11 mouse cellular contexts compared by ENCODE assay signal in genomic region chr14:48332660-48333059, GRCm38 (mm10).
DNase-seq lines count a peak whose midpoint lies in the region; ATAC-seq and TF ChIP-seq lines count a peak whose summit lies in the region.
"Had no signal": no experiment of that assay in that cellular context is flagged by ENCODE, and none has a peak within 500 bp of the region (broad histone marks: within the 10 kb centered on the region; RNA-seq: fewer than 3 reads in every experiment).

No protein-coding gene starts in this region.

- H3K27me3 ChIP-seq in lung, postnatal 0 days (replicated peaks; ENCODE audit: insufficient read depth, low read length): no peaks in the 10 kb centered on the region
- H3K27me3 ChIP-seq in midbrain, embryonic 11.5 days (ENCODE audit: control insufficient read depth, insufficient read depth, low read length): no peaks in the 10 kb centered on the region
- H3K27me3 ChIP-seq in midbrain, embryonic 16.5 days (ENCODE audit: control insufficient read depth, insufficient read depth, low read depth, low read length): peaks cover 3% of the 10 kb centered on the region; the same call in 1 of the 2 replicates

- no peaks in the 10 kb centered on the region for H3K36me3 ChIP-seq in lung, postnatal 0 days (ENCODE audit: insufficient read depth, low read length)
- no peaks in the 10 kb centered on the region for H3K36me3 ChIP-seq in midbrain, embryonic 11.5 days (ENCODE audit: control insufficient read depth, insufficient read depth, low read length)
- H3K36me3 ChIP-seq in midbrain, embryonic 16.5 days (ENCODE audit: control insufficient read depth, insufficient read depth, low read length): no peaks in the 10 kb centered on the region
- H3K36me3 ChIP-seq: heart, embryonic 15.5 days had no signal

- no peak overlapping the region for H3K27ac ChIP-seq in lung, postnatal 0 days (ENCODE audit: low read length)
- no peak overlapping the region for H3K27ac ChIP-seq in midbrain, embryonic 11.5 days (ENCODE audit: low read depth, low read length)
- no peak overlapping the region for H3K27ac ChIP-seq in midbrain, embryonic 16.5 days (ENCODE audit: low read length)

- no peak overlapping the region for H3K9ac ChIP-seq in lung, postnatal 0 days (replicated peaks; ENCODE audit: low read depth)
- H3K9ac ChIP-seq in midbrain, embryonic 11.5 days (ENCODE audit: low read length): no peak overlapping the region
- no peak overlapping the region for H3K9ac ChIP-seq in midbrain, embryonic 16.5 days (ENCODE audit: low read depth, low read length)
- H3K9ac ChIP-seq: heart, embryonic 15.5 days had no signal

- TF ChIP-seq EP300 in lung, postnatal 0 days (IDR thresholded peaks at IDR 0.05): no peak

- H3K4me2 ChIP-seq in lung, postnatal 0 days (replicated peaks; ENCODE audit: low read depth, low read length): no peak overlapping the region
- H3K4me2 ChIP-seq in midbrain, embryonic 11.5 days: no peak overlapping the region
- no peak overlapping the region for H3K4me2 ChIP-seq in midbrain, embryonic 16.5 days (ENCODE audit: low read length)
- H3K4me2 ChIP-seq: heart, embryonic 15.5 days had no signal

- WGBS in lung, postnatal 0 days: 13% methylated on average over 4 of the region's 4 CpGs
- 81% methylated on average over 4 of the region's 4 CpGs for WGBS in midbrain, embryonic 11.5 days
- WGBS in midbrain, embryonic 16.5 days: 51% methylated on average over 4 of the region's 4 CpGs

- intact Hi-C loops in left cerebral cortex, postnatal 4 days (cut with DNase I): no loop called here
- intact Hi-C loops in left cerebral cortex, postnatal 36 days (cut with DNase I): loop anchor here (5.0 kb wide), 1 partner anchor 45 kb away; no protein-coding TSS in a partner anchor

- no peaks in the 10 kb centered on the region for H3K9me3 ChIP-seq in lung, postnatal 0 days (ENCODE audit: low read length)
- H3K9me3 ChIP-seq in midbrain, embryonic 11.5 days (ENCODE audit: control insufficient read depth, low read length): no peaks in the 10 kb centered on the region
- no peaks in the 10 kb centered on the region for H3K9me3 ChIP-seq in midbrain, embryonic 16.5 days (replicated peaks; ENCODE audit: control insufficient read depth, low read length, poor library complexity, severe bottlenecking)
- H3K9me3 ChIP-seq: heart, embryonic 15.5 days had no signal

- DNase-seq in left cerebral cortex, postnatal 4 days: peak; percentile 16
- no peak for DNase-seq in left cerebral cortex, postnatal 36 days (ENCODE audit: low spot score in 2 of 2)
- DNase-seq in adrenal gland, postnatal 36 days: peak; percentile 23 to 43
- peak; percentile 2 to 16 for DNase-seq in kidney, adult 8-10 months
- DNase-seq in lung, postnatal 0 days (ENCODE audit: low spot score): peak; percentile 80
- no peak for DNase-seq in midbrain, embryonic 11.5 days (ENCODE audit: low spot score, missing footprints)
- no peak for DNase-seq in gastrocnemius, postnatal 4 days (ENCODE audit: low spot score in 2 of 2)
- DNase-seq: cerebellum, adult 11 months; midbrain, embryonic 14.5 days had no signal

- ATAC-seq in lung, postnatal 0 days: peak; percentile 83
- ATAC-seq in midbrain, embryonic 11.5 days (ENCODE audit: low FRiP score): no peak
- ATAC-seq in midbrain, embryonic 16.5 days: no peak

- H3K4me1 ChIP-seq in lung, postnatal 0 days (ENCODE audit: insufficient read depth, low read depth, low read length): peaks cover 11% of the 10 kb centered on the region; the same call in 1 of the 2 replicates
- peaks cover 7% of the 10 kb centered on the region; the same call in 1 of the 2 replicates for H3K4me1 ChIP-seq in midbrain, embryonic 11.5 days (ENCODE audit: control insufficient read depth, insufficient read depth, low read length)
- H3K4me1 ChIP-seq in midbrain, embryonic 16.5 days (ENCODE audit: control insufficient read depth, insufficient read depth, low read length): peaks cover 20% of the 10 kb centered on the region

- no peak for TF ChIP-seq CTCF in lung, postnatal 0 days (IDR thresholded peaks at IDR 0.05)

- no peak overlapping the region for H3K4me3 ChIP-seq in lung, postnatal 0 days (ENCODE audit: low read depth, low read length)
- no peak overlapping the region for H3K4me3 ChIP-seq in midbrain, embryonic 11.5 days (ENCODE audit: low read depth, low read length)
- no peak overlapping the region for H3K4me3 ChIP-seq in midbrain, embryonic 16.5 days (ENCODE audit: low read depth, low read length)
- H3K4me3 ChIP-seq: heart, embryonic 15.5 days had no signal

Comparison
In these comparisons a context has a peak if more than half of its experiments do, and no peak if none do; other contexts are left out.
1. DNase-seq: peak in left cerebral cortex, postnatal 4 days (single experiment), adrenal gland, postnatal 36 days (2 of 2), kidney, adult 8-10 months (2 of 2) and lung, postnatal 0 days (single experiment); none in left cerebral cortex, postnatal 36 days (0 of 2), midbrain, embryonic 11.5 days (single experiment) and gastrocnemius, postnatal 4 days (0 of 2).